Mouse (Mus musculus): ENCODE measurements at regions not wholly inside any gene's neighbourhood (a gene's known extent, or its start where the extent isn't known, plus 50 kb on each side); places are given as distances from the start of the nearest gene placed in this dataset.

DNA sequence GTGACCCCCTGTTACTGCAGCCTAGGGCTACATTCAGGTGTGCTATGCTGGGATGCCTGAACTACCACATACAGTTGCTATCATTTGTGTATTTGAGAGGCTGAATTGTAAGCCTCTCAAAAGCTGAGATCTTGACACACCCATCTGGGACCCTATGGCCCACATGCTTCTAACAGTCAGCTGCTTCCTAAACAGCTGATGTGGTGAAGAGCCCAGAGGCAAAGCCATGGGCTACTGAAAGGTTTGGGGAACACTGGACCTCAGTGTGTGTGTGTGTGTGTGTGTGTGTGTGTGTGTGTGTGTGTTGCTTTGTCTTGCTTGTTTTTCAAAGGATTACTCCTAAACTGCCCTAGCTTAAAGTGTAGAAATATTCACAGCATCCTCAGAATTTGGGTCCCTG lies 75.0 kb downstream of the Lbh start:
- no peak overlapping the region for H3K9ac ChIP-seq (replicated peaks; ENCODE audit: low read depth, low read length)
- H3K9me3 ChIP-seq (ENCODE audit: control insufficient read depth, low read depth, low read length) = no peaks in the 10 kb centered on the region
- no peak for ATAC-seq (ENCODE audit: insufficient number of reproducible peaks, insufficient read depth, low FRiP score, low read depth)
- H3K4me2 ChIP-seq (replicated peaks; ENCODE audit: low read depth, low read length) = no peak overlapping the region
- H3K4me1 ChIP-seq (ENCODE audit: control insufficient read depth, insufficient read depth, low read length) = peaks cover 19% of the 10 kb centered on the region
- no peaks in the 10 kb centered on the region for H3K36me3 ChIP-seq (ENCODE audit: control insufficient read depth, insufficient read depth, low read length)
- no peak overlapping the region for H3K4me3 ChIP-seq (ENCODE audit: low read depth, low read length)
- no peaks in the 10 kb centered on the region for H3K27me3 ChIP-seq (ENCODE audit: control insufficient read depth, insufficient read depth, low read length)
- no peak overlapping the region for H3K27ac ChIP-seq (ENCODE audit: low read length)

DNA sequence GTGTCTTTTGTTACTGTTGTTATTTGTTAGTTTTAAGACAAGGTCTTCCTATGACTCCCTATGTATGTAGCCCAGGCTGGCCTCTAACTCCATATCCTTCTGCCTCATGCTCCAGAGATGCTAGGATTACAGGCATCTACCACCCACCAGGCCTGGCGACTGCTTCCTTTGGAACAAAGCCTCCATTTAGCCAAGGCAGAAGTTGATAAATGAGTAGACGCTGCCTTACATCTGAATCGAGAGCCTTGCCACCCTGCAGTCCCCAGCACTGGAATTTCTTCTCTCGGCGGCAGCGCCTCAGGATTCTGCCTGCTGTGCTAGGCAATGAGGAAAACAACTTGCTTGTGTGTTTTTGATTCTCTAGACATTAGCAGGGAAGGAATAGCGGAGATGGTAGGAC lies 75.5 kb downstream of the Lbh start:
- Histone ChIP-seq H3K9me3 (ENCODE audit: control insufficient read depth, low read depth, low read length) (no peaks in the 10 kb centered on the region), H3K9ac (replicated peaks; ENCODE audit: low read depth, low read length) (no peak overlapping the region), H3K4me1 (ENCODE audit: control insufficient read depth, insufficient read depth, low read length) (peaks cover 19% of the 10 kb centered on the region), H3K4me2 (replicated peaks; ENCODE audit: low read depth, low read length) (no peak overlapping the region), H3K36me3 (ENCODE audit: control insufficient read depth, insufficient read depth, low read length) (no peaks in the 10 kb centered on the region), H3K27ac (ENCODE audit: low read length) (no peak overlapping the region), H3K4me3 (ENCODE audit: low read depth, low read length) (no peak overlapping the region), H3K27me3 (ENCODE audit: control insufficient read depth, insufficient read depth, low read length) (no peaks in the 10 kb centered on the region)
- WGBS = 48% methylated on average over 7 of the region's 7 CpGs
- no peak for ATAC-seq (ENCODE audit: insufficient number of reproducible peaks, insufficient read depth, low FRiP score, low read depth)

DNA sequence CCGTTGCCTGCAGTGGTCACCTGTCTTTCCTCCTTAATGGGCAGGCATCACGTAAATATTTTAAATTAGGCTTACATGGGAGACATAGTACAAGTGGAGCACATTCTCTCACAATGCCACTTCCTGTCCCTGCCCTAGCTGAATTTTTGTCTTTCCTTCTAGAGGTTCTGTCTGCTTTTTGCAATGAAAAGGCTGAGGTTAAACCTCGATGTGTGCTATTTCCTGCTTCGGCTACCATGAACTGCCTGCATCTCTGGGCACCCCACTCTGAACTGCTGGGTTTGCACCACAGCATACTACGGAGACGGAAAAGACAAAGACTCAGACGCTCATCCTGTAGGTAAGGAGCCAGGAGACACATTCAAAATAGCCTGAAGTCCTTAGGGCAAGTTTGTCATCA lies 78.4 kb downstream of the Lbh start:
- no peak for ATAC-seq (ENCODE audit: insufficient number of reproducible peaks, insufficient read depth, low FRiP score, low read depth)
- Histone ChIP-seq H3K4me2 (replicated peaks; ENCODE audit: low read depth, low read length) (no peak overlapping the region), H3K27me3 (ENCODE audit: control insufficient read depth, insufficient read depth, low read length) (no peaks in the 10 kb centered on the region), H3K9me3 (ENCODE audit: control insufficient read depth, low read depth, low read length) (no peaks in the 10 kb centered on the region), H3K27ac (ENCODE audit: low read length) (no peak overlapping the region), H3K36me3 (ENCODE audit: control insufficient read depth, insufficient read depth, low read length) (no peaks in the 10 kb centered on the region), H3K4me1 (ENCODE audit: control insufficient read depth, insufficient read depth, low read length) (peaks cover 19% of the 10 kb centered on the region), H3K9ac (replicated peaks; ENCODE audit: low read depth, low read length) (no peak overlapping the region), H3K4me3 (ENCODE audit: low read depth, low read length) (no peak overlapping the region)
- WGBS = 52% methylated on average over 7 of the region's 7 CpGs

DNA sequence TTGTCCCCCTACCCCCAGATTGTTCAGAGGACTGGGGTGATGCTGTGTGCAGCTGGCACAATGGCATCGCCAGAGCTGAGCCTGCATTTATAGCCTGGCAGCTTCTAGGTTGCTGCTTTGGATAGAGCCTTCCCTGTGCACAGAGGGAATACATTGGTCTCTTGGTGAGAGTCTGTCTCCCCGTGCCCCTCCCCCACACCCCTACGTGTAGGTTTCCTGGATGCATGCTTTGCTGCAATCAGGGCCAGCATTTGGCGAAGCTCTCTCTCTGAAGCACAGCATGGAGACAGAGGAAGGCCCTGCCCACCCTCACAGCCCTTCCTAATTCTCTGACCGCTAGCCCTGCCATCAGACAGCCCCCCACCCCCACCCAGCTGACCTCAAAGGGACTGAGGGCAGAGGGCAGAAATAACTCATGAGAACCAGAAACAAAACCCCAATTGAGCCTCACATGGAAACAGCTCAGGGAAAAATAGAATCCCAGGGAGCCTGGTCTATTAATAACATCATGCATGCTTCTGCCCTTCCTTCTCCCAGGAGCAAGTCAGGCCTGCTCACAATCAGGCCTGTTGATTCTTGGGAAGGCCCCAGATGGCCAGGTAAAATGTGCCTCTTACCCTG lies 79.3 kb downstream of the Lbh start:
- H3K27me3 ChIP-seq (ENCODE audit: control insufficient read depth, insufficient read depth, low read length) = no peaks in the 10 kb centered on the region
- peak; percentile 53; the same call in 1 of the 2 replicates for ATAC-seq (ENCODE audit: insufficient number of reproducible peaks, insufficient read depth, low FRiP score, low read depth)
- no peak overlapping the region for H3K9ac ChIP-seq (replicated peaks; ENCODE audit: low read depth, low read length)
- H3K27ac ChIP-seq (ENCODE audit: low read length) = no peak overlapping the region
- 19% methylated on average over 5 of the region's 5 CpGs for WGBS
- H3K4me2 ChIP-seq (replicated peaks; ENCODE audit: low read depth, low read length) = no peak overlapping the region
- H3K9me3 ChIP-seq (ENCODE audit: control insufficient read depth, low read depth, low read length) = no peaks in the 10 kb centered on the region
- no peaks in the 10 kb centered on the region for H3K36me3 ChIP-seq (ENCODE audit: control insufficient read depth, insufficient read depth, low read length)
- no peak overlapping the region for H3K4me3 ChIP-seq (ENCODE audit: low read depth, low read length)
- H3K4me1 ChIP-seq (ENCODE audit: control insufficient read depth, insufficient read depth, low read length) = peaks cover 19% of the 10 kb centered on the region

DNA sequence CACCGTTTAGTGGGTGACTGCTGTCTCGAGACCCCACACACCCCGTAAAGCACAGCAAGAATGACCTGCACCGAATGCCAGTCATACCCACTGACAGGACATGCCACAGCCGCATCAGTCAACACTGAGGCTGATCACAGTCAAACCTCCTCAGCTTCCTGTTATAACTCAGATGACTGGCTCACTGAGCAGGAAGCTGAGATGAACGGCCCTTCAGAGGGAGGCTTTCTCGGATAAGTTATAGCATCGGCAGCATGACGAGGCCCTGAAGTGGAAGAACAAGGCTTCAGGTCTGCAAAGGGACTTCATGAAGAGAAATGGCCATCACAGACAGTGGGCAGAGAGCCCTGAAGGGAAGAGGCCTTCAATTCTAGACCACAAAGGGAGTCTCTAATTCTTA lies 87.0 kb downstream of the Lbh start:
- Histone ChIP-seq H3K36me3 (ENCODE audit: control insufficient read depth, insufficient read depth, low read length) (no peaks in the 10 kb centered on the region), H3K4me3 (ENCODE audit: low read depth, low read length) (no peak overlapping the region), H3K4me1 (ENCODE audit: control insufficient read depth, insufficient read depth, low read length) (peaks cover 6% of the 10 kb centered on the region; the same call in 1 of the 2 replicates), H3K4me2 (replicated peaks; ENCODE audit: low read depth, low read length) (no peak overlapping the region), H3K9me3 (ENCODE audit: control insufficient read depth, low read depth, low read length) (no peaks in the 10 kb centered on the region), H3K9ac (replicated peaks; ENCODE audit: low read depth, low read length) (no peak overlapping the region), H3K27me3 (ENCODE audit: control insufficient read depth, insufficient read depth, low read length) (no peaks in the 10 kb centered on the region), H3K27ac (ENCODE audit: low read length) (no peak overlapping the region)
- WGBS = 69% methylated on average over 9 of the region's 9 CpGs
- no peak for ATAC-seq (ENCODE audit: insufficient number of reproducible peaks, insufficient read depth, low FRiP score, low read depth)

DNA sequence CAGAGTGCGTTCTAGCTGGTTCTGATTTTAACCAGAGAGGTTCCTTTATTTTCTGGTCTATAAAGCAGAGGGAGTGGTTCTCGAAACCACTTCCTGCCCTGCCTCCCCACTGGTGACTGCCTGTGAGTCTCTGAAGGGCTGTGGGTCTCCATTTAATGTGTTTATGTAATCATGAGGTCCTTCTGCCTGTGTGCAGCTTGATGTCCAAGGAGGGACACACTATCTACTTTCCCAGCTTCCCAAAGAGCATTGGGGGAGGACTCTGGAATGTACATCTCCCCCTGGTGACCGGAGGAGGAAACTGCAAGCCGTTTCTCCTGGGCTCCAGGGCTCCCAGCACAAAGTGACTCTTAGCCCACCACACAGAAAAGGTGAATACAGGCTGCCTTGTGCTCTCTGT lies 90.8 kb downstream of the Lbh start:
- H3K4me1 ChIP-seq (ENCODE audit: control insufficient read depth, insufficient read depth, low read length) = peaks cover 9% of the 10 kb centered on the region
- H3K9me3 ChIP-seq (ENCODE audit: control insufficient read depth, low read depth, low read length) = no peaks in the 10 kb centered on the region
- no peaks in the 10 kb centered on the region for H3K27me3 ChIP-seq (ENCODE audit: control insufficient read depth, insufficient read depth, low read length)
- no peak overlapping the region for H3K27ac ChIP-seq (ENCODE audit: low read length)
- no peak overlapping the region for H3K4me2 ChIP-seq (replicated peaks; ENCODE audit: low read depth, low read length)
- H3K36me3 ChIP-seq (ENCODE audit: control insufficient read depth, insufficient read depth, low read length) = no peaks in the 10 kb centered on the region
- no peak for ATAC-seq (ENCODE audit: insufficient number of reproducible peaks, insufficient read depth, low FRiP score, low read depth)
- H3K4me3 ChIP-seq (ENCODE audit: low read depth, low read length) = no peak overlapping the region
- 60% methylated on average over 4 of the region's 4 CpGs for WGBS
- H3K9ac ChIP-seq (replicated peaks; ENCODE audit: low read depth, low read length) = no peak overlapping the region

DNA sequence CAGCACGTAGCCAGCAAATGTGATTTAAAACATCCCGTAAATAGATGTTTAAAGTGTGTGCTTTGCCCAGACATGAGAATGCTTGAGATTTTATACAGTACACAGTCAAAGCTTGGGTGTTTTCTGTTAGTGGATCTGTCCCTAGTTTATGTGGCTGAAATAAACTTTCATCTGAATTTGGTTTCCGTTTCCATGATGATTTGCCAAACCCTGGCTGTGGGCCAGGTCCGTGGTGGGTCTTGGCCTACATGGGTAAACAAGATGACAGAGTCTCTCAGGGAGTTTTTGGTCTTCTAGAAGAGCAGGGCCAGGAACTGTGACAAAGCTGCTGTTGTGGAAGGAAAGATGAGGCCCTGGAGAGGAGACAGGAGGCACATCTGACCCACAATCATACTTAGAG lies 91.9 kb downstream of the Lbh start:
- H3K4me1 ChIP-seq (ENCODE audit: control insufficient read depth, insufficient read depth, low read length) = peaks cover 12% of the 10 kb centered on the region
- no peak overlapping the region for H3K4me3 ChIP-seq (ENCODE audit: low read depth, low read length)
- H3K36me3 ChIP-seq (ENCODE audit: control insufficient read depth, insufficient read depth, low read length) = no peaks in the 10 kb centered on the region
- no peak for ATAC-seq (ENCODE audit: insufficient number of reproducible peaks, insufficient read depth, low FRiP score, low read depth)
- H3K27ac ChIP-seq (ENCODE audit: low read length) = no peak overlapping the region; the same call in 1 of the 2 replicates
- no peak overlapping the region for H3K9ac ChIP-seq (replicated peaks; ENCODE audit: low read depth, low read length)
- WGBS = 60% methylated on average over 4 of the region's 4 CpGs
- H3K4me2 ChIP-seq (replicated peaks; ENCODE audit: low read depth, low read length) = no peak overlapping the region
- H3K9me3 ChIP-seq (ENCODE audit: control insufficient read depth, low read depth, low read length) = no peaks in the 10 kb centered on the region
- no peaks in the 10 kb centered on the region for H3K27me3 ChIP-seq (ENCODE audit: control insufficient read depth, insufficient read depth, low read length)

DNA sequence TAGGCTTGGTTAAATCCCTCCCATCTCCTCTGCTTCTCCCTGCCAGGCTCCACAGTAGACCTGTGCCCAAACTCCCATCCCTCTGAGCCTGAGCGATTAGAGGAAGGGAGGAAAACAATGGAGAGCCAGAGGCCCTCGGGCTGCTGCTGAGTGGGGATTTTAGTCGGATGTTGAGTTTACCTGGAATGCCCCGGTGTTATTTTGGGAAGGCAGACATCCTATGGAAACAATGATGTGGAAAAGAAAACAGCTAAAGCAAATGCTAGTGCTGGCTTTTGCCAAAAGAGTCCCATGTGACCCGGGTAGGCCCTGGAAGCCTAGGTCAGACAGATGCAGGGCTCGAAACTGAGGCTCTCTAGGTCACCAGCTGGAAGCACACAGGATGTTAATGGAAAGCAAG lies 94.3 kb downstream of the Lbh start:
- H3K27me3 ChIP-seq (ENCODE audit: control insufficient read depth, insufficient read depth, low read length) = no peaks in the 10 kb centered on the region
- H3K9ac ChIP-seq (replicated peaks; ENCODE audit: low read depth, low read length) = no peak overlapping the region
- no peak overlapping the region for H3K4me3 ChIP-seq (ENCODE audit: low read depth, low read length)
- no peak overlapping the region for H3K27ac ChIP-seq (ENCODE audit: low read length)
- 41% methylated on average over 6 of the region's 6 CpGs for WGBS
- peaks cover 12% of the 10 kb centered on the region for H3K4me1 ChIP-seq (ENCODE audit: control insufficient read depth, insufficient read depth, low read length)
- H3K36me3 ChIP-seq (ENCODE audit: control insufficient read depth, insufficient read depth, low read length) = no peaks in the 10 kb centered on the region
- no peaks in the 10 kb centered on the region for H3K9me3 ChIP-seq (ENCODE audit: control insufficient read depth, low read depth, low read length)
- ATAC-seq (ENCODE audit: insufficient number of reproducible peaks, insufficient read depth, low FRiP score, low read depth) = no peak
- no peak overlapping the region for H3K4me2 ChIP-seq (replicated peaks; ENCODE audit: low read depth, low read length)

DNA sequence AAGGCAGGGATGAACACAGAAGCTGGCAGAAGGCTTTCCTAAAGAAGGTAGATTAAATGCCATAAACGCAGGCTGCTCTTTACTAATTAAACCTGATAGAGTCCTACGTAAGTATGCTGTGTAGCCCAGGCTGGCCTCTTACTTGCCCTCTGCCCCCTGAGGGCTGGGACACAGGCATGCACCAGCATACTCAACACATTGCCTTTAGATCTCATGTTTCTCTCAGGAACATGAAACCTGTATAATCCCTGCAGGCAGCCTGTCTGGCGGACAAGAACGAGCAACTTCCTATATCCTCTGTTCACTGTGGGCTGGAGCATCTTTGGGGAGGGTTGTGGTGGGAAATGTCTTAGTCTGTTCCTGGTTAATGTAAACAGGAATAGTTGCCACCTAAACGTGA lies 94.8 kb upstream of the Lclat1 start:
- WGBS = 50% methylated on average over 5 of the region's 5 CpGs
- Histone ChIP-seq H3K4me1 (ENCODE audit: control insufficient read depth, insufficient read depth, low read length) (peaks cover 12% of the 10 kb centered on the region), H3K27ac (ENCODE audit: low read length) (no peak overlapping the region), H3K9ac (replicated peaks; ENCODE audit: low read depth, low read length) (no peak overlapping the region), H3K4me2 (replicated peaks; ENCODE audit: low read depth, low read length) (no peak overlapping the region), H3K36me3 (ENCODE audit: control insufficient read depth, insufficient read depth, low read length) (no peaks in the 10 kb centered on the region), H3K27me3 (ENCODE audit: control insufficient read depth, insufficient read depth, low read length) (no peaks in the 10 kb centered on the region), H3K4me3 (ENCODE audit: low read depth, low read length) (no peak overlapping the region), H3K9me3 (ENCODE audit: control insufficient read depth, low read depth, low read length) (no peaks in the 10 kb centered on the region)
- ATAC-seq (ENCODE audit: insufficient number of reproducible peaks, insufficient read depth, low FRiP score, low read depth) = no peak

Data from stomach, embryonic 14.5 days (tissue).